Mouse (Mus musculus) ES-Bruce4 (cell line): Measurements from ENCODE around the gene S1pr3. TPM values are rescaled to one million over a fixed set of nuclear protein-coding genes. Genes with fewer than 3 reads are reported as not detected.

ENCODE experiments used
- H3K27ac ChIP-seq: 2 replicates; pipeline ENCODE4 v1.5.1; 2012; ENCODE audit warnings: low read length, inconsistent platforms; ENCODE audit not compliant: insufficient read depth
- H3K27me3 ChIP-seq: 2 replicates; pipeline ENCODE4 v1.6.1; 2012; ENCODE audit warnings: mild to moderate bottlenecking, low read length, inconsistent platforms; ENCODE audit not compliant: control insufficient read depth, poor library complexity, insufficient read depth, severe bottlenecking
- H3K36me3 ChIP-seq: 2 replicates; pipeline ENCODE4 v1.6.1; 2012; ENCODE audit warnings: inconsistent platforms, mild to moderate bottlenecking, low read length, moderate library complexity; ENCODE audit not compliant: control insufficient read depth, poor library complexity, insufficient read depth, severe bottlenecking
- H3K4me1 ChIP-seq: one replicate; pipeline ENCODE4 v1.8.1; 2011; ENCODE audit warnings: low read length; ENCODE audit not compliant: control insufficient read depth, insufficient read depth
- H3K4me3 ChIP-seq: 2 replicates; pipeline ENCODE4 v1.5.1; 2011; ENCODE audit warnings: low read depth, mild to moderate bottlenecking, low read length
- H3K9ac ChIP-seq: 2 replicates; pipeline ENCODE4 v1.6.1; 2012; ENCODE audit warnings: low read depth, mild to moderate bottlenecking, inconsistent platforms; ENCODE audit not compliant: poor library complexity, severe bottlenecking
- H3K9me3 ChIP-seq: replicated peaks from 2 replicates; pipeline ENCODE4 v1.6.1; 2012; ENCODE audit warnings: mild to moderate bottlenecking, low read length, inconsistent platforms; ENCODE audit not compliant: control insufficient read depth, poor library complexity, insufficient read depth, severe bottlenecking
- CTCF ChIP-seq: IDR thresholded peaks from one replicate; pipeline ENCODE4 v1.8.1; 2011; ENCODE audit warnings: low read depth, low read length
- EP300 ChIP-seq: IDR thresholded peaks from 2 replicates; pipeline ENCODE4 v1.6.1; 2011; ENCODE audit warnings: low read depth, low read length; ENCODE audit not compliant: insufficient read depth
- POLR2A ChIP-seq: IDR thresholded peaks from one replicate; pipeline ENCODE4 v1.8.1; 2011; ENCODE audit warnings: low read length; ENCODE audit not compliant: insufficient read depth
- polyA plus RNA-seq: library from polyadenylated mRNA; stranded (reverse); fragments of >200 nt; gene quantifications from 2 replicates; pipeline ENCODE4 v1.2.4, GENCODE M21; 2011; ENCODE audit warnings: low read depth; ENCODE audit not compliant: missing spikeins, insufficient read depth, insufficient read length

The S1pr3 gene
- polyA plus RNA-seq, 1 experiment: 0.97 TPM

DNA sequence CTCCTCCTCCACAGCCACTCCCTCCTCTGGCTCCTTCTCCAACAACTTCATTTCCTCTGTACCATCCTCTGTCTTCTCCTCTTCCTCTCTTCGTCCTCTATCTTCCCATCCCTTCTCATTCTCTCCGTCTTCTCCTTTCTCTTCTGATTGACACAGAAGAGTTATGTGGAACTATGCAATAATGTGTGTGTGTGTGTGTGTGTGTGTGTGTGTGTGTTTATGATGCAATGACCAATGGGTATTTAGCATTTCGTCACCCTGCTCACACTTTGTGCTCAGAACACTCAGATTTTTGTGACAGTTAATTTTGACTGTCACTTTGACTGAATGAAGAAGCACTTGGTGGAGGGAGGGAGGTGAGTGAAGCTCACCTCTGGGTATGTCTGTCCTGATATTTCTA lies 39.1 kb upstream of the S1pr3 start:
- Histone ChIP-seq H3K9ac (no peak overlapping the region), H3K9me3 (no peaks in the 10 kb centered on the region), H3K27me3 (no peaks in the 10 kb centered on the region), H3K4me1 (no peaks in the 10 kb centered on the region), H3K27ac (no peak overlapping the region), H3K36me3 (no peaks in the 10 kb centered on the region), H3K4me3 (no peak overlapping the region)
- no peak for TF ChIP-seq EP300
- TF ChIP-seq CTCF: no peak
- TF ChIP-seq POLR2A: no peak

GRCm38 (mm10) chr13:51373086-51373485 lies 35.4 kb upstream of the S1pr3 start:
- Histone ChIP-seq H3K4me1 (peaks cover under 1% of the 10 kb centered on the region), H3K9ac (no peak overlapping the region), H3K4me3 (no peak overlapping the region), H3K27me3 (no peaks in the 10 kb centered on the region), H3K36me3 (no peaks in the 10 kb centered on the region), H3K9me3 (no peaks in the 10 kb centered on the region), H3K27ac (no peak overlapping the region)
- TF ChIP-seq CTCF: no peak
- no peak for TF ChIP-seq EP300
- no peak for TF ChIP-seq POLR2A

GRCm38 (mm10) chr13:51374026-51374807 lies 34.2 kb upstream of the S1pr3 start:
- TF ChIP-seq POLR2A: no peak
- no peak for TF ChIP-seq EP300
- TF ChIP-seq CTCF: no peak
- no peak overlapping the region for H3K4me3 ChIP-seq
- peaks cover 1% of the 10 kb centered on the region for H3K4me1 ChIP-seq
- H3K27me3 ChIP-seq: no peaks in the 10 kb centered on the region
- no peaks in the 10 kb centered on the region for H3K9me3 ChIP-seq
- H3K27ac ChIP-seq: no peak overlapping the region
- H3K9ac ChIP-seq: no peak overlapping the region
- H3K36me3 ChIP-seq: no peaks in the 10 kb centered on the region

DNA sequence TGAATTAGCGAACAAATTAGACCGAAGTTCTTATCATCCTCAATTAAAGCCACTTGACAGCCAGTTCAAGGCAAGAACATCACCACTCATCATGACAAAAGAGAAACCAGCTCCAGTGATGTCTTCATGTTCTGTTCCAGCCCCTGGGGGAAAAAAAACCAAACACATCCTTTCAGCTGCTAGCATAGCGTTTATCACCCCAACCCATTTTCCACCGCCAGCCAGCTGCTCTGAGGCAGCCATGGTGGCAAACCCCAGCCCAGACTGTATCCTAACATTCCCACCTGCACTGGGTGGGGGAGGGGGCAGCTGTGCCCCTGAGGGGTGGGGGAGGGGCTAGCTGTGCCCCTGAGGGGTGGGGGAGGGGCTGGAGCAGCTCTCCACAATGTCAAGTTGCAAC lies 30.3 kb upstream of the S1pr3 start:
- Histone ChIP-seq H3K27ac (no peak overlapping the region), H3K36me3 (no peaks in the 10 kb centered on the region), H3K4me3 (no peak overlapping the region), H3K4me1 (peaks cover 5% of the 10 kb centered on the region), H3K9ac (no peak overlapping the region), H3K9me3 (no peaks in the 10 kb centered on the region), H3K27me3 (no peaks in the 10 kb centered on the region)
- TF ChIP-seq CTCF: no peak
- no peak for TF ChIP-seq POLR2A
- TF ChIP-seq EP300: peak; percentile 44; the same call in 1 of the 2 replicates

GRCm38 (mm10) chr13:51379596-51379995 lies 28.8 kb upstream of the S1pr3 start:
- TF ChIP-seq CTCF (no peak), EP300 (no peak), POLR2A (no peak)
- no peaks in the 10 kb centered on the region for H3K36me3 ChIP-seq
- peaks cover 5% of the 10 kb centered on the region for H3K4me1 ChIP-seq
- no peak overlapping the region for H3K4me3 ChIP-seq
- no peak overlapping the region for H3K27ac ChIP-seq
- no peaks in the 10 kb centered on the region for H3K27me3 ChIP-seq
- no peaks in the 10 kb centered on the region for H3K9me3 ChIP-seq
- H3K9ac ChIP-seq: no peak overlapping the region

- Histone ChIP-seq H3K27ac (no peak overlapping the region), H3K4me1 (peaks cover 5% of the 10 kb centered on the region), H3K4me3 (no peak overlapping the region), H3K36me3 (no peaks in the 10 kb centered on the region), H3K9ac (no peak overlapping the region), H3K27me3 (no peaks in the 10 kb centered on the region), H3K9me3 (no peaks in the 10 kb centered on the region)
- no peak for TF ChIP-seq POLR2A
- TF ChIP-seq EP300: no peak
- no peak for TF ChIP-seq CTCF
These were observed 26.9 kb upstream of the S1pr3 start for GRCm38 (mm10) chr13:51381498-51381897.
